Mouse (Mus musculus): Measurements from ENCODE around the gene Stk35.

DNA sequence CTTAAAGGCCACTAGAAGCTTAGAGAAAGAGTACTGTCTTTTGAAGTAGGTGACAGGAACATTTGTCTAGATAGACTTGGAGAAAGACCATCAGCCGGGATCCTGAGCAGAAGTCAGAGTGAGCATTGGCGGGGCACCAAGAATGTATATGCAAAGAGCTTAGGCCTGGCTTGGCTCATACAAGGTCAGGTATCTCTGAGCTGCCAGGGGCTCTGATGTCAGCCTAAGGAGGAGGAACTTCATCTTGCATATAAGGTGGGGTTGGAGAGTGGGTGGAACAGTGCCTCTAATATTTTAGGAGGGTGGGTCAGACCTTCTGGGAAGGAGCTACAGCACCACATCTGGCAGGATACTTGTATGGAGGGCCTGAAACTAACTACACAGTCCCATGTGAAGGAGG lies 18.6 kb downstream of the Stk35 start:
- TF ChIP-seq TAL1 (conservative IDR thresholded peaks at IDR 0.05; ENCODE audit: low read depth, low read length) (no peak), CTCF (IDR thresholded peaks at IDR 0.05; ENCODE audit: low read depth, low read length) (no peak), GATA1 (IDR thresholded peaks at IDR 0.05; ENCODE audit: borderline replicate concordance, low read length) (no peak), GATA2 (IDR thresholded peaks at IDR 0.05; ENCODE audit: borderline replicate concordance, low read depth, low read length) (no peak)

Measured in G1E (cell line).